Mouse (Mus musculus): ENCODE data around the gene Csnk1g2. TPM values are rescaled to one million over a fixed set of nuclear protein-coding genes. Genes with fewer than 3 reads are reported as not detected.

Csnk1g2 gene
- total RNA-seq, 2 experiments from 2014 or later, result 169 to 173 TPM

DNA sequence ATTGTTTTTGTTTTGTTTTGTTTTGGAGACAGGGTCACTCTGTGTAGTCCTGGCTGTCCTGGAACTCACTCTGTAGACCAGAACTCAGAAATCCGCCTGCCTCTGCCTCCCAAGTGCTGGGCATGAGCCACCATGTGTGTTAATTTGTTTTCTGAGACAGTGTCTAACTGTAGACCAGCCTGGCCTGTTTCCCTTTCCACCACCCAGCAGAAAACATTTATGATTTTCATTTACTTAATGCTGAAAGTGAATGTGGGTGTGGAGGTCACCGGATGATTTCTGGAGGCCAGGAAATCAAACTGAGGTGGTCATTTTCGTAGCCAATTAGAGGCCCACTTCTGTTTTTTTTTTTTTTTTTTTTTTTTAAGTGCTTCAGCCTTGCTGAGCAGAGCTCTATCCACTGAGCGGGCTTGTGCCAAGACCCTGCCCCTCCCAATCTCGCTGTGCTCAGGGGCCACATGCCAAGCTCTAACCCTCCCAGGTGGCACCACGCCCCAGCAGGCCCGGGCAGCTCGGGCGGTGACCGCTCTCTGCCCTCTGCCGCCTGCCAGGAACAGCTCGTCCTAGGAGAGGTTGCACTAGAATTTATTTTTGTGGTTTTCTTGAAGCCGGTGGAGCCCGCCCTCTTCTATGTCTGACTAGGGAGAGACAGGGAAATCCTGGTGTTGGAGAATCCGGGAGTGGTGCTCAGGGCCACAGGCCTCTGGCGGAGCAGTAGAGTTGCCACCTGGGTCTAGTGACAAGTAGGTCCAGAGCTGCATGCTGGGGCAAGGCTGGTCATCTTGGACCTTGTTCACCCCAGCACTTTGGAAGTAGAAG lies 41.8 kb downstream of the Csnk1g2 start:
- peak; percentile 51 to 66 for DNase-seq (ENCODE audit: low spot score in 2 of 2)

- DNase-seq (ENCODE audit: low spot score in 2 of 2), result no peak
Observed at GRCm38 (mm10) chr10:80665016-80665380, 42.4 kb downstream of the Csnk1g2 start.

DNA sequence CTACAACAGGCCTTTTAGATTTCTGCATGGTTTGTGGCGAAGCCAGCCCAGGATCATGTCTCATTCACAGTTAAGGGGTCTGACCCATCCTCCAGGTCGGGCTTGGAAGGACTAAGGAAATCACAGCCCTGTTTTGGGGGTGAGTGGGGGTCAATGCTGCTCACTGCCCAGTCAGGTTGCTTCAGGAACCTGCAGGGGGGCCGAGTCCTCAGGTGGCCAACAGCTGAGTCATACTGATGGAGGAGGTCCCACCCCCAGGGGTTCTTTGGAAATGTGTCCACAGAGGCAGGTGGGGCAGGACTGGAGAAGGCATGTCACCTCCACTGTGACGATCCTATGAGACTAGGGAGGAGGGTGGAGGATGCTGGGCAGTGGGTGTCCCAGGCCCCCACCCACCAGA lies 42.8 kb downstream of the Csnk1g2 start:
- DNase-seq (ENCODE audit: low spot score in 2 of 2), result no peak

- DNase-seq (ENCODE audit: low spot score in 2 of 2), result no peak
Observed at GRCm38 (mm10) chr10:80665981-80666733, 43.5 kb downstream of the Csnk1g2 start.

DNA sequence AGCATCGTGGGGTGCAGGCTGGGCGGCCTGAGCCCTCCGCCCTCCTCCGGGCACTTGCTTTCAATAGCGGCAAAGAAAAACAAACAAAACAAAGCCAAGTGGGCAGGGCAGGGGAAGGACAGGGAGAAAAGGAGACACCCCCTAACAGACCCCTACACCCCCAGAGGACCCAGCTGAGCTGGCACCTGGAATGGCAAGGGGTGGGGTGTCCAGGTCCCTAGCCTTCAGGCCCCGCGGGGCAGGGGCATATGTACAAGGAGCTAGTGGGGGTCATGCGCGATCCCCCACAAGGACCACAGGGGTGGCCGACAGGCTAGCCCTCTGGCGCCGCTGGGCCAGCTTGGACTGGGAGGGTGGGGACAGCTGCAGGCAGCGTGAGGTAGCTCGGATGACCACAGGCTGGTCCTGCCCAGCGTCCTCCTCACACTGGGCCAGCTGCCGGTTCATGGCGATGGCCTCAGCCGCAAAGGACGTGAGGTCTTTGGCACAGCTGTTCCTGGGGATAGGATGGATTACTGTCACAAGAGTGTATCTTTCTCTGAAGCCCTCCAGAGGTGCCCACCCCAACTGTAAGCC lies 44.3 kb downstream of the Csnk1g2 start:
- DNase-seq (ENCODE audit: low spot score in 2 of 2), result no peak

DNA sequence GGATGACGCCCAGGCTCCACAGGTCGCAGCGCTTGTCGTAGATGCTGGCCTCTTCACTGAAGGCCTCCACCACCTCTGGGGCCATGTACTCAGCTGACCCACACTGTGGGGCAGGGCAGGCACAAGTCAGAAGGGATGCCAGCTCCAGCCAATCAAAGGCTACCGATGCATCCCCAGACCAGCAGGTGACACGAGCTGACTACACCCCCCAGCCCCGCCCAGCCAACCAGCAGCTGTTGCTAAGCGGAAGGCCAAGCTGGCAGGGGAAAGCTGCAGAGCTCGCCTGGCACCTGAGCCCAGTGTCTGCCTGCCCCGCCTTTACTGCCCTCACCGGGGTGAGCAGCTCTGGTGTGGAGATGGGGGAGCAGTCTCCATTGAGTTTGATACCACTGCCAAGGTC lies 46.0 kb downstream of the Csnk1g2 start:
- no peak for DNase-seq (ENCODE audit: low spot score in 2 of 2)

DNA sequence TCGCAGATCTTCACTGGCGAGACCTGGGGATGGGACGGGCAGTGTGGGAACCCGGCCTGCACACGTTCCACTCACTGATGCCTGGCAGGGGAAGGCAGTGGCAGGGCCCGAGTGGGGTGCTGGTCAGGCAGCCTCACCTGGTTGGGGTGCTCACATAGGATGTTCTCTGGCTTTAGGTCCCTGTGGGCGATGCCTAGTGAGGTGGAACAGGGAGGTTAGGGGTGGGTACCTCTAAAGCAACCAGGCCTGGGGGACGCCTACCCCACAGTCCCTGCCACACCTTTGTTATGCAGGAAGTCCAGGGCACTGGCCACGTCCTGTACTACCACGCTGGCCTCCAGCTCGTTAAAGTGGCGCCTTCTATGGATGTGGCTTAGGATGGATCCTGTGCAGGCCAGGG lies 46.4 kb downstream of the Csnk1g2 start:
- DNase-seq (ENCODE audit: low spot score in 2 of 2), result no peak

- DNase-seq (ENCODE audit: low spot score in 2 of 2), result no peak
Observed at GRCm38 (mm10) chr10:80669737-80670485, 47.3 kb downstream of the Csnk1g2 start.

DNA sequence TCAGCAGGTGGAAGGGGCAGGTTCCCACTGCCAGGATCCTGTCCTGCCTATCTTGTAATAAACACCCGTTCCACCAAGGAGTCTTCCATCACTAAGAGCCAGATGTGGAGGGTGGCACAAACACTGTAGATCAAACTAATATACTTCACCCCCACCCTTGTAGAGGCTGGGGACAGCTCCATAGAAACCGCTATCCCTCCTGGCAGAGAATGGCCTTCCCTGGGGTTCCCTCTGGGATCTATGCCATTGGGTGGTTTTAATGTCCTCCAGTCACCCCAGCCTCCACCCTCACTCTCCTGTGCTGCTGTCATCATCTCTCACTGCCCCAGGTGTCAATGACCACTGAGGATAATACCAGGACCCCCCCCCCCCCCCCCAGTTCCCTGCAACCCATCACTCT lies 47.9 kb downstream of the Csnk1g2 start:
- DNase-seq (ENCODE audit: low spot score in 2 of 2), result no peak

DNA sequence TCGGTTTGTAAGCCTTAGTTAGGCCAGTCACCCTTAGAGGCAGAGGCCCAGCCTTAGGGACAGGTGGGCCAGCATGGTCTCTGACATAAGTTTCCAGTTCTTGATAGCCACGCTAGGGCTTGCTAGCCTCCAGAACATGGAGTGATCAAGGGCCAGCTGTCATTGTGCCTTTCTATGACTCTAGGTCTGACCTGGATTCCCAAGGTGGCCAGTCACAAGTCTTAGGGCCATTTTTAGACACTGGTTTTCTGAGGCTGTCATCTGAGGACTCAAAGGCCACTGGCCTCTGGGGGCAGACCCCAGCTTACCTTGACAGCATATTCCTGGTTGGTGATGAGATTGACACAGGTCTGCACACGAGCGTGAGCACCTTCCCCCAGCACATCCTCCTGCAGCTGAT lies 48.6 kb downstream of the Csnk1g2 start:
- DNase-seq (ENCODE audit: low spot score in 2 of 2), result no peak

DNA sequence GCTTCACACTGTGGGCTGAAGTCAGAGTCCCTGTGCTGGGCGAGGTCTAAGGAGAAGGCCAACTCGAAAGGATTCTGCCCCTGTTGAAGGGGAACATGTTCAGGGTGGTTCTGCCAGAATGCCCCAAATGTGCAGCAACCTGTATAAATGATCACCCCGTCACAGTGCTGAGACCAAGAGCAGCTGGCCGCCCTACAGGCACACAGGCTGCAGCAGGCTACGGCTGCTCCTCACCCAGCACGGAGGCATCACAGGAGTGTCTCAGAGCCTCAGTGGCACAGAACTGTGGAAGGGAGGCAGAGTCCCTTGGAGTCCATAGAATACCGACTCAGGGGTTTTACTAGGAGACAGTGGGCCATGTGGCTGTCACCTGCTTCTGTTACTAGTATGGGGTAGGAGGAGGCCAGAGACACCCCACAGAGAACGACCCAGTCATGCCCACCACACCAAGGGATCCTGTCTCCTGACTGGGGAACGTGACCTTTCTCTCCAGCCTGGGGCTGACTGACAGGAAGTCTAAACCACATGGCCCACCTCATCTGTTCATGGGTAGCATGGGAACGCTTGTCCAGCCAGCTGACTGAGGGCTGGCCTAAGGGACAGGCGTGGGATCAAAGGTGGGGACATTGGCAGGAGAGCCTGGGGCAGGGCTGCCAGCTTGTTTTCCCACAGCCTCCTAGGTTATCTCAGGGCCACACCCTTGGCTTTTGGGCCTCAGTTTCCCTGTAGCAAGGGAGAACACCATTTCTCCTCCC lies 49.5 kb downstream of the Csnk1g2 start:
- no peak for DNase-seq (ENCODE audit: low spot score in 2 of 2)

DNA sequence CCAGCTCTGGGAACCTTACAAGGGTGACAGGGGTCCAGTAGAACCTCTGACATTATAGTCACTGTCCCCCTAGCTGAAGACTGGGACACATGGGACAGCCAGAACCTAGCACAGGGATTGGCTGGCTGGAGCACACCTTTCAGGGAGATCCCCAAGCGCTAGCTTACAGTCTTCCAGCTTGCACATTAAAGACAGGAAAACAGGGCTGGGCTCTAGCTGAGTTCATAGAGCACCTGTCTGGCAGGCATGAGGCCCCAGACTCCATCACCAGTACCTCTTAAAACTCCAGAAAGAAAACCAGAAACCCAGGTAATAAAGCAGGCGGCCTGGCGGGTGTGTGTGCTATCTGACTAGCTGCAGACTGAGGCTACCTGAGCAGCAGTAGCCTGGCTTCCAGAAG lies 51.1 kb downstream of the Csnk1g2 start:
- DNase-seq (ENCODE audit: low spot score in 2 of 2), result no peak

DNA sequence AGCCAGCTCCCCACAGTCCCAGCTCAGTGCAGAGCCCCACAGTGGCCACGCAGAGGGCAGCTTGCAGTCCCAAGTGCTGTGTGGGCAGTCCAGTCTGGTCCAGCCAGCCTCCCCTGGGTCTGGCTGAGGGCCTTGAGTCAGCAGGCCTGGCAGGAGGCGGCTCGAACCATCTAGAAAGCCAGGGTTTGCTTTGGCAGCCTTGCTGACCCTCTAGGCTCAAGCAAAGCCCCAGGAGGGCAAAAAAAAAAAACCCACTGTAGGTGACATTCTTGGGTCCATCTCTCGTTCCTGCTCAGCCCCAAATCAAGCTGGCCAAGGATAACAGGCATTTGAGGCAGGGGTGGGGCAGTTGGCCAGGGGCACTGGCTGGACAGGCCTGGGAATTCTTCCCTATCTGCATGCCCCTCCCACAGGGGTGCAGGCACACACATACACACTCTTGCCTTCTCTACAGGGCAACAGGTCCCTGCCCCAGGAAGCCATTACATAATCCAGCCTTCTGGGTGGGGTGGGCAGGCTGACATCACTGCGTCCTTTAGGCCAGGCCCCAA lies 51.6 kb downstream of the Csnk1g2 start:
- DNase-seq (ENCODE audit: low spot score in 2 of 2), result no peak

DNA sequence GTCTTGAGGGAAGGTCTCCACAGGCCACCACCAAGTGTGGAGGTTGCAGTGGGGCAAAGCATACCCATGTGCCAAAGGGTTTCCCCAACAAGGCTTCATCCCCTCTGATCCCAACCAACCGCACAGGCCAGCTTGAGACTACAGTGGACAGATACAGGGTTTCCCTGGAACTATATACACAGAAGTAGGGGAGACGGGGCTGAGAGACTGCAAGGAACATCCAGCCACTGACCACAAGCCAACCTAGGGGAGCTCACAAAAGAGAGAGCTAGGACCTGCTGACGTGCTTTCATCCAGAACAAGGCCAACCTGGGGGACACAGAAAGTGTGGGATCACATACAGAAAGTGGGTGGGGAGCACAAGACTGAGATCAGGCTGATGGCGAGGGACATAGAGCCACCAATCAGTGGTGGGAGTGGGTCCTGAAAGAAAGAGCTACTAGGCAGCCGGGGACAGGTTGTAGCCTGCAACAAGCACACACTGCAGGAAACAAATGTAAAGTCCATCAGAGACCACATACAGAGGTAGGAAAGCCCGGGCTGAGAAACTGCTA lies 52.3 kb downstream of the Csnk1g2 start:
- DNase-seq (ENCODE audit: low spot score in 2 of 2), result no peak

- DNase-seq (ENCODE audit: low spot score in 2 of 2), result no peak
Observed at GRCm38 (mm10) chr10:80675405-80676197, 53.0 kb downstream of the Csnk1g2 start.

DNA sequence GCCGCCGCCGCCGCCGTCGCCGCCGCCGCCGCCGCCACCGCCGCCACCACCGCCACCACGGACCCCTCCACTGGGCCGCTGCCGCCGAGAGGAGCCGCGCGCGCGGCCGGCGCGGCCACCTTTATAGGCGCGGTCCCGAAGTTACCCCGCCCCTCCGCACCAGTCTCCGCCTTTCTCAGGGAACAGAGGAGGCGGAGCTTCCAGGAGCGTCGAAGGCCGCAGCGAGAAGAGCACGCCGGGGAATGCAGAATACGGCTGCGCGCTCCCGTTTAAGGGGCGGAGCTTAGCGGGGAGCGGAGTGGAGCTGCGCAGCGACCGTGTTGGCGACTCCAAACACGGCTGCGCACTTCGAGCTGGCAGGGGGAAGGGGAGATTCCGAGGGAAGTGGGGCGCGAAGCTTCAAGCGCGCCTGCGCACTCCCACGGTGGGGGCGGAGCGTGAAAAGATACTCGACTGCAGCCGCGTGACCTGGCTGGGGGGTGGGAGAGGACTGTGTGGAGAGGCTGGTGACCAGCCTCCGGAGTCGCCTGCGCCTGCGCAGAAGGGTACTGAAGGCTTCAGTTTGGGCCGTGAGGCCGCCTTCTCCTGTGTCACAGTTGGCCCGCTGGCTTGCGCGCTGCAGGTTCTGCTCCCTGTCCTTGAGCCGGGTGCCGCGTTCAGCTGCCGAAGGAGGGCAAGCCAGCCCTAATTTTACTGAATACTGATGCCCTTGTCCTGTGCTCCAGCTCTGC lies 53.7 kb downstream of the Csnk1g2 start:
- DNase-seq (ENCODE audit: low spot score in 2 of 2), result peak; percentile 99

GRCm38 (mm10) chr10:80677128-80677875 lies 54.7 kb downstream of the Csnk1g2 start:
- no peak for DNase-seq (ENCODE audit: low spot score in 2 of 2)

GRCm38 (mm10) chr10:80677942-80678436 lies 55.4 kb downstream of the Csnk1g2 start, which contains the start of gene Mknk2:
TSS of gene Mknk2 (minus strand) at chr10:80678112.
- peak; percentile 67 to 87 for DNase-seq (ENCODE audit: low spot score in 2 of 2)
